In genomic region chr10:81036988-81037580, GRCm38 (mm10) we compare ENCODE assay signal across 8 mouse cellular contexts. TPM values are rescaled to one million over a fixed set of nuclear protein-coding genes. Genes with fewer than 3 reads are reported as not detected.
DNase-seq lines count a peak whose midpoint lies in the region; ATAC-seq lines count a peak whose summit lies in the region.

Slc39a3 (minus strand) TSS chr10:81037426.

- ATAC-seq in megakaryocyte progenitor cell, adult 5-6 weeks (replicated peaks; ENCODE audit: poor library complexity) = peak; percentile 96

- peak; percentile 97 for DNase-seq in adipocyte (ENCODE audit: low spot score)
- peak; percentile 100 for DNase-seq in embryo, embryonic 10 days (ENCODE audit: low spot score)
- peak; percentile 97 for DNase-seq in gastrocnemius, postnatal 10 days
- DNase-seq in induced T-regulatory cell, adult 2 months (ENCODE audit: low read depth) = peak; percentile 99
- peak; percentile 94 to 99 for DNase-seq in left cerebral cortex, adult 9 months (ENCODE audit: low spot score in 2 of 2)
- peak; percentile 100 for DNase-seq in right cerebral cortex, postnatal 14 days
- peak; percentile 97 to 99 for DNase-seq in urinary bladder, postnatal 36 days (ENCODE audit: low spot score in 2 of 2)

RNA-seq across cellular contexts. Expression of gene Slc39a3, which starts in this region (rescaled TPM):
- total RNA-seq in gastrocnemius, postnatal 10 days (2021) = 10 to 100 TPM; 11.5 to 13.3 TPM
- total RNA-seq in megakaryocyte progenitor cell, adult 5-6 weeks (2015) = 1.9 and 2.3 TPM in 2 replicates
- total RNA-seq in megakaryocyte progenitor cell, adult 5-6 weeks (2017) = 4.2 and 5.0 TPM in 2 replicates

Comparison
In these comparisons a context has a peak if more than half of its experiments do, and no peak if none do; other contexts are left out.
1. Peak in every context shown above with its lines: DNase-seq and ATAC-seq.